Mouse (Mus musculus) liver, embryonic 14.5 days (tissue): ENCODE measurements at regions not wholly inside any gene's neighbourhood (a gene's known extent, or its start where the extent isn't known, plus 50 kb on each side); places are given as distances from the start of the nearest gene placed in this dataset.

Experiments used
- CTCF ChIP-seq: IDR thresholded peaks from 2 replicates; pipeline ENCODE4 v1.5.1; 2016; ENCODE audit warnings: antibody characterized with exemption, low read depth, control low read depth
- EP300 ChIP-seq: IDR thresholded peaks from 2 replicates; pipeline ENCODE4 v1.6.1; 2016; ENCODE audit warnings: antibody characterized with exemption, low read depth

GRCm38 (mm10) chr2:179380444-179380705 is 61.9 kb upstream of the Cdh4 start:
- TF ChIP-seq CTCF = no peak
- no peak for TF ChIP-seq EP300
